Mouse (Mus musculus) neural tube, embryonic 12.5 days (tissue): ENCODE measurements around the gene Mrpl57. TPM values are rescaled to one million over a fixed set of nuclear protein-coding genes. Genes with fewer than 3 reads are reported as not detected.

Experiments used
- ATAC-seq: fragments of 200-750 bp; cut with Nextera tagmentation; 2 replicates; pipeline ENCODE4 v1.8.0; 2017; ENCODE audit warnings: low read depth, mild to moderate bottlenecking, moderate TSS enrichment, moderate library complexity; ENCODE audit not compliant: low FRiP score
- H3K27ac ChIP-seq: fragments of 300-500 bp; sonication (generic); 2 replicates; pipeline ENCODE4 v1.5.1; 2016
- H3K27me3 ChIP-seq: fragments of 300-500 bp; sonication (generic); replicated peaks from 2 replicates; pipeline ENCODE4 v1.6.1; 2016; ENCODE audit warnings: mild to moderate bottlenecking
- H3K36me3 ChIP-seq: fragments of 300-500 bp; sonication (generic); 2 replicates; pipeline ENCODE4 v1.6.1; 2016; ENCODE audit warnings: mild to moderate bottlenecking
- H3K4me1 ChIP-seq: fragments of 300-500 bp; sonication (generic); 2 replicates; pipeline ENCODE4 v1.6.1; 2016
- H3K4me2 ChIP-seq: fragments of 300-500 bp; sonication (generic); replicated peaks from 2 replicates; pipeline ENCODE4 v1.6.1; 2016; ENCODE audit warnings: mild to moderate bottlenecking
- H3K4me3 ChIP-seq: fragments of 300-500 bp; sonication (generic); 2 replicates; pipeline ENCODE4 v1.5.1; 2016
- H3K9ac ChIP-seq: fragments of 300-500 bp; sonication (generic); 2 replicates; pipeline ENCODE4 v1.6.1; 2016; ENCODE audit warnings: mild to moderate bottlenecking
- H3K9me3 ChIP-seq: fragments of 300-500 bp; sonication (generic); 2 replicates; pipeline ENCODE4 v1.6.1; 2016; ENCODE audit warnings: mild to moderate bottlenecking
- WGBS: fragments of 180-500 bp; shearing (Covaris S2); methylation state at CpG from one replicate; pipeline ENCODE4 v1.1.7; 2016; 5-methylcytosine and 5-hydroxymethylcytosine counted together
- polyA plus RNA-seq: library from polyadenylated mRNA; unstranded; fragments of >200 nt; fragmentation: Nextera tagmentation; extraction: Ambion mirVana; gene quantifications from 2 replicates; pipeline ENCODE4 v1.2.1, GENCODE M21; 2016

The Mrpl57 gene
- polyA plus RNA-seq: 129 and 141 TPM in 2 replicates

DNA sequence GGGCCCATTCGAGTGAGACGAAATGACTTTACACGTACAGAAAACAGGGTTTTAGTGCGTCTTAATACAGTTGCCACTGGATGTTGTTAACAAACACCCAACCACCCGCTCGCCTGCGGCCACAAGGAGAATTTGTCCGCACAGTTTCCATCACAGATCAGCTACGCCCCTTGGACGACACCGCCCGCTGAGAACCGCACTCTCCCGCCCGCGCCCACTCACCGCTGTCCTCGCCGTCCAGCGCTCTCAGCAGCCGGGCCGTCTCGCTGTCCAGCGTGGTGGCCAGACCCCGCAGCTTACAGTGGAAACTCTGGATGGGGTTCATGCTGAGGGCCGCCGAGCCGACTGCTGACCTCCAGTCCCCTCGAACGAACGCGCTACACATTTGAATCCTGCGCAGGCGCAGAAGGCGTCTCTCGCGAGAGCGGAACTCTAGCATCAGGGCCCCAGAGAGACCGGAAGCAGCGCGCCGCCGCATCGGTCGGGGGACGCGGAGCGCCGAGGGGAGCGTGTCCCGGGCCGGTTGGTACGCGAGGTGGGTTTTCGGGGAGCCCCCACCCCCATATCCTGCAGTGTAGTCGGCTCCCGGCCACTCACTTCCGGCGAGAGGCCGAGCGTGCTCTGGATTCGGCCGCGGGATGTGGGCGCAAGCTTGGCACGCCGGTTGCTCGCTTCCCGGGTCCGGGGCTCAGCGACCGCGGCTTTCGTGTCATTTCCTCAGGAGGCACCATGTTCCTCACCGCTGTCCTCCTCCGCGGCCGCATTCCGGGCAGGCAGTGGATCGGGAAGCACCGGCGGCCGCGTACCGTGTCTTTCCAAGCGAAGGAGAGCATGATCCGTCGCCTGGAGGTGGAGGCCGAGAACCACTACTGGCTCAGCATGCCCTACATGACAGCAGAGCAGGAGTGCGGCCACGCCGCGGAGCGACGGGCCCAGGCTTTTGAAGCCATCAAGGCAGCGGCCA lies at the start of gene Mrpl57, which contains the start of gene Ska3:
Gene Mrpl57, plus strand, starts transcription at position 447 of the 964 bp plus-strand sequence.
Gene Ska3, minus strand, starts transcription at position 398 of the 964 bp plus-strand sequence.
- H3K4me3 ChIP-seq: peak within 1 kb of the TSS; percentile 83
- under 1% methylated on average over 96 of the region's 96 CpGs for WGBS
- peak; percentile 98 for ATAC-seq

GRCm38 (mm10) chr14:57787406-57787805 lies 38.6 kb upstream of the Mrpl57 start:
- Histone ChIP-seq H3K27ac (no peak overlapping the region), H3K4me3 (no peak overlapping the region), H3K4me1 (no peaks in the 10 kb centered on the region), H3K4me2 (no peak overlapping the region), H3K27me3 (no peaks in the 10 kb centered on the region), H3K36me3 (no peaks in the 10 kb centered on the region), H3K9ac (no peak overlapping the region), H3K9me3 (no peaks in the 10 kb centered on the region)
- 77% methylated on average over 4 of the region's 4 CpGs for WGBS
- ATAC-seq: no peak

More for the DNA sequence above, at the start of gene Mrpl57, which contains the start of gene Ska3:
- peak within 1 kb of the TSS; percentile 77 for H3K4me2 ChIP-seq
- H3K9ac ChIP-seq: peak within 1 kb of the TSS; percentile 88
- peaks cover 16% of the 10 kb centered on the region for H3K36me3 ChIP-seq
- H3K9me3 ChIP-seq: no peaks in the 10 kb centered on the region
- H3K4me1 ChIP-seq: peaks cover 10% of the 10 kb centered on the region
- H3K27ac ChIP-seq: peak within 1 kb of the TSS; percentile 71
- H3K27me3 ChIP-seq: no peaks in the 10 kb centered on the region

DNA sequence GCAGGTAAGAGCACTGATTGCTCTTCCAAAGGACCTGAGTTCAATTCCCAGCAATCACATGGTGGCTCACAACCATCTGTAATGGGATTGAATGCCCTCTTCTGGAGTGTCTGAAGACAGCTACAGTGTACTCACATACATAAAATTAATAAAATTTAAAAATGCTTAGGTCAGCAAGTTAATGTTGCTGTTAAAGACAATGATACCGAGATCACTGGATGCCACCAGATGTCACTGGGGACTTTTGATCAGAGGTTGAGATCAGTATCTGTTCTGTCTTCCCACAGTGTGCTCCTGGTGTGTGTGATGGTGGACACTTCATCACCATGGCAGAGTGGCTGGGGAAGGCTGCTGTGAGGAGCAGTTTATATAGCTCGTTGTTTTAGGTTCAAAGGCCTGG lies 36.7 kb upstream of the Mrpl57 start:
- Histone ChIP-seq H3K4me2 (no peak overlapping the region), H3K9me3 (no peaks in the 10 kb centered on the region), H3K27me3 (no peaks in the 10 kb centered on the region), H3K36me3 (no peaks in the 10 kb centered on the region), H3K9ac (no peak overlapping the region), H3K4me1 (no peaks in the 10 kb centered on the region), H3K27ac (no peak overlapping the region), H3K4me3 (no peak overlapping the region)
- no peak for ATAC-seq
- 76% methylated on average over 2 of the region's 2 CpGs for WGBS

DNA sequence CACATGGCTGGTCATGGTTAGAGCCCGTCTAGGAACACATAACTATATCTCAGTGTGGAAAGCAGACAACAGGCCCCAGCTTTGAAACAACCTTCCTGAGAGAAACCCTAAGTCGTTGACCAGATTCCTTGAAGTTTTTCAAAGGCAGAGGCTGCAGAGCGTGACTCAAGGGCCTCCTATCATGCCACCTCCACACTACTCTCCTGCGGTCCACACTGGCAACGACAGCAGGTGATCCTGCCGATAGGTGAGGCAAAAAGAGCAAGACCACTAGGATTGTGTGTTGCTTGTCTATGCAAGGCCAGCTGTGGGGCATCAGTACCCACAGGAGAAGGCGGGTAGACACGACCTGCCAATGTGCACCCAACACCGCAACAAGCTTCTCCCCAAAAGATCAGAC lies 36.3 kb upstream of the Mrpl57 start:
- H3K4me2 ChIP-seq: no peak overlapping the region
- H3K9ac ChIP-seq: no peak overlapping the region
- WGBS: 90% methylated on average over 9 of the region's 9 CpGs
- no peaks in the 10 kb centered on the region for H3K4me1 ChIP-seq
- no peaks in the 10 kb centered on the region for H3K36me3 ChIP-seq
- H3K4me3 ChIP-seq: no peak overlapping the region
- no peak overlapping the region for H3K27ac ChIP-seq
- no peaks in the 10 kb centered on the region for H3K9me3 ChIP-seq
- no peak for ATAC-seq
- no peaks in the 10 kb centered on the region for H3K27me3 ChIP-seq

DNA sequence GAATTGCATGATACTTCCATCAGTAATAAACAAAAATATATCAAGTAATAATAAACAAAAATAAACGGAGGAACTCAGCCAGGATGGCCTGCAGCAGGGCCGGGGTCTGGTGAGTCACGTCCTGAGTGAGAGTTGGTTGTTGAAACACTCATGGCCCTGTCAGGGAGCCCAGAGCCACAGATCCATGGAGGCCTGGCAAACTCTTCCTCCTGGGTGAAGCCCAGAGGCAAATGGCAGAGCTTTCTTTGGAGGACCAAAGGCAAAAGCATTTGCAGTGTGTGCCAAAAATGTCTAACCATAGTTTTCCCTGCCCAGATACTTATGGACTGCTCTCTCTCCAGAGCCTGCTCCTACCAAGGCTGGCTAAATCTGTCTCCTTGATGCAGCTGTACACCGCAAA lies 34.9 kb upstream of the Mrpl57 start:
- 85% methylated on average over 4 of the region's 4 CpGs for WGBS
- Histone ChIP-seq H3K36me3 (no peaks in the 10 kb centered on the region), H3K27me3 (no peaks in the 10 kb centered on the region), H3K9me3 (no peaks in the 10 kb centered on the region), H3K27ac (no peak overlapping the region), H3K4me1 (no peaks in the 10 kb centered on the region), H3K9ac (no peak overlapping the region), H3K4me3 (no peak overlapping the region), H3K4me2 (no peak overlapping the region)
- ATAC-seq: no peak

DNA sequence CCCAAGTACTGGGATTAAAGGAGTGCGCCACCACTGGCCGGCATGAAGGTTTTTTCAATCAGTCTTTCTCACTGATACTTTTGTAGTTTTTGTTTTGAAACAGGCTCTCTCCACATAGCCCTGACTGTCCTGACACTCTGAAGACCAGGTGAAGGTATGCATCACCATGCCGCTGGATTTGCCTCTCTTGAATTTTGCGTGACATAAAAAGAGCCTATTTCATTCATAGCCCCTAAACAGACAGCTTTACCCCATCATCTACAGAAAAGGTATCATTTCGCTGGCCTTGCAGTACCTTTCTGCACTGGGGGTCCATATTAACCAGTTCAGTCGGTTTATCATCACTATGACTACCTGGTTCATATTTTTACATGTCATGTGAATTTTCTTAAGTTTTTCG lies 28.5 kb upstream of the Mrpl57 start:
- no peak overlapping the region for H3K27ac ChIP-seq
- H3K4me3 ChIP-seq: peak overlapping the region; percentile 76
- H3K36me3 ChIP-seq: peaks cover 7% of the 10 kb centered on the region
- 15% methylated on average over 7 of the region's 7 CpGs for WGBS
- H3K4me2 ChIP-seq: peak overlapping the region; percentile 85
- no peak overlapping the region for H3K9ac ChIP-seq
- H3K9me3 ChIP-seq: no peaks in the 10 kb centered on the region
- H3K27me3 ChIP-seq: no peaks in the 10 kb centered on the region
- peaks cover 11% of the 10 kb centered on the region for H3K4me1 ChIP-seq
- peak; percentile 70 for ATAC-seq

GRCm38 (mm10) chr14:57797991-57798931 lies 27.8 kb upstream of the Mrpl57 start, which contains the start of gene Sap18:
Sap18 (plus strand) TSS chr14:57798180.
- WGBS: under 1% methylated on average over 99 of the region's 99 CpGs
- H3K4me3 ChIP-seq: peak within 1 kb of the TSS; percentile 76
- peak; percentile 97 for ATAC-seq
- peaks cover 14% of the 10 kb centered on the region for H3K36me3 ChIP-seq
- H3K9me3 ChIP-seq: no peaks in the 10 kb centered on the region
- H3K9ac ChIP-seq: peak within 1 kb of the TSS; percentile 88
- H3K4me1 ChIP-seq: peaks cover 11% of the 10 kb centered on the region
- H3K27me3 ChIP-seq: no peaks in the 10 kb centered on the region
- H3K27ac ChIP-seq: peak within 1 kb of the TSS; percentile 59; the same call in 1 of the 2 replicates
- H3K4me2 ChIP-seq: peak within 1 kb of the TSS; percentile 85

- WGBS: 91% methylated on average over 4 of the region's 4 CpGs
- H3K36me3 ChIP-seq: peaks cover 59% of the 10 kb centered on the region
Observed at GRCm38 (mm10) chr14:57803731-57804130, 22.3 kb upstream of the Mrpl57 start.

DNA sequence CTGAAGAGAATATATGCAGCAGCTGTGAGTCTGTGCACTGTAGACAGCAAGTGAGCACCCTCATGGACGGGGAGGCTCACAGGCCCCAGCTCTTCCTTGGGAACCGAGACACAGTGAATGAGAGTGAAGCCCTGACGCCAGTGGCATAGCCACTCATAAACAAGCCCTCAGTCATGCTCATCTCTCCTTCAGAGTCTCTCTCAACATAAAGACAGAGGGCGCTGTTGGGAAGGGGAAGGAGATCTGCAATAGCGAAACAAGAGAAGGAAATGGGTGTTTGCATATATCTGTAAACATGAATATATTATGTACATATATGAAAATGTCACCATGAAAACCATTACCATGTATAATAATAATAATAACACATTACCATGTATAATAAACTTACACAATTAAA lies 17.5 kb upstream of the Mrpl57 start:
- Histone ChIP-seq H3K27me3 (no peaks in the 10 kb centered on the region), H3K4me2 (no peak overlapping the region), H3K4me3 (no peak overlapping the region), H3K27ac (no peak overlapping the region), H3K4me1 (no peaks in the 10 kb centered on the region), H3K9me3 (no peaks in the 10 kb centered on the region), H3K36me3 (peaks cover 73% of the 10 kb centered on the region), H3K9ac (no peak overlapping the region)
- no peak for ATAC-seq
- WGBS: 71% methylated on average over 5 of the region's 5 CpGs

More at GRCm38 (mm10) chr14:57803731-57804130, 22.3 kb upstream of the Mrpl57 start:
- Histone ChIP-seq H3K27me3 (no peaks in the 10 kb centered on the region), H3K4me3 (no peak overlapping the region), H3K9me3 (no peaks in the 10 kb centered on the region), H3K27ac (no peak overlapping the region), H3K4me1 (peaks cover 11% of the 10 kb centered on the region), H3K9ac (no peak overlapping the region), H3K4me2 (no peak overlapping the region)
- ATAC-seq: no peak

DNA sequence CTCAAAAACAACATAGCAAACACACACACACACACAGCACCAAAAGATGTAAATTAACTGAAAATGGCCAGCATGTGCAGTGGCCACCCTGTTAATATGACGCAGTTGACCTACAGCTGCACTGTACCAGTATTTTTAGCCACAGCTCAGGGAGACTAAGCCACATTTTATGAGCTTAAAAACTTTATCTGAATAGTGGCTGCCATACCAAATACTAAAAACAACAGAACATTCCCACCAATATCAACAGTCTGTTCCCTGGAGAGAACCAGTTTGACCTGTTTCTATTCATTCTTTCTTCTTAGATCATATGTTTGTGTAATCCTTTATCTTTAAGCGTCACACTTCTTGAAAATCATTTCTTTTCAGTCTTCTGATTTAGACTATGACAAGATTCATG lies 15.1 kb upstream of the Mrpl57 start:
- Histone ChIP-seq H3K36me3 (peaks cover 61% of the 10 kb centered on the region), H3K9me3 (no peaks in the 10 kb centered on the region), H3K27me3 (no peaks in the 10 kb centered on the region), H3K4me3 (no peak overlapping the region), H3K9ac (no peak overlapping the region), H3K27ac (no peak overlapping the region), H3K4me1 (no peaks in the 10 kb centered on the region), H3K4me2 (no peak overlapping the region)
- ATAC-seq: no peak
- 94% methylated on average over 2 of the region's 2 CpGs for WGBS

DNA sequence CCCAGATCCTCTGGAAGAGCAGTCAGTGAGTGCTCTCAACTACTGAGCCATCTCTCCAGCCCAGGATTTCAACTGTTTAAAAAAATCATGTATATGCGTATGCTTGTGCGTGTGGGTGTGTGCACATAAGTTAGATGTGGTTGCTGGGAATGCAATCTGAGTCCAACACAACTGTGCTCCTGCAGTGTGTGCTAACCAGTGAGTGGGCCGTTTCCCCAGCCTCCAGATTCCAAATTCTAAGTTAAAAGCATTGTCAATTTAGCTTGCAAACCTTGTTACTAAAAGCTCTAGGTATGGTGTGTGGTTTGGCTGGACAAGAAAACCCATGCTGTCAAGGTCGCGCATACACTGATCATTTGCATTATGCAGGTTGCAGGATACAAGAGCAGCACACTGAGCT lies 14.2 kb upstream of the Mrpl57 start:
- Histone ChIP-seq H3K9me3 (no peaks in the 10 kb centered on the region), H3K27ac (no peak overlapping the region), H3K4me1 (no peaks in the 10 kb centered on the region), H3K36me3 (peaks cover 60% of the 10 kb centered on the region), H3K4me2 (no peak overlapping the region), H3K27me3 (no peaks in the 10 kb centered on the region), H3K4me3 (no peak overlapping the region), H3K9ac (no peak overlapping the region)
- 96% methylated on average over 5 of the region's 5 CpGs for WGBS
- ATAC-seq: no peak

DNA sequence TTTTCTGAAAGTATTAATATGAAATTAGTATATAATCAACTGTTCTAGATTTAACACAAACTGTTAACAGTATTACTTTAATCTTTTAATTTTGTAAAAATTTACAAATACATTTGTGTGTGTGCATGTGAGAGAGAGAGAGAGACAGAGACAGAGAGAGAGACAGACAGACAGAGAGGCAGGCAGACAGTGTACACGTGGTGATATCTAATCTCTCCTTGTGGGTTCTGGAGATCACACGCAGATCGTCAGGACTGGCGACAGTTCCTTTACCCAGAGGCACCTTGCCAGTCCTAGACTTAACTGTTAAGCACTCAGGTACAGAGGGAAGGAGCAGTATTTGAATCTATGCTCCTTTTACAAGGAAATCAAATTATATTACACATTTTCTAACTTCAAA lies 5.2 kb upstream of the Mrpl57 start:
- H3K4me2 ChIP-seq: no peak overlapping the region
- WGBS: 90% methylated on average over 4 of the region's 4 CpGs
- H3K4me3 ChIP-seq: no peak overlapping the region
- H3K9me3 ChIP-seq: no peaks in the 10 kb centered on the region
- no peak for ATAC-seq
- no peak overlapping the region for H3K9ac ChIP-seq
- no peaks in the 10 kb centered on the region for H3K4me1 ChIP-seq
- no peak overlapping the region for H3K27ac ChIP-seq
- H3K27me3 ChIP-seq: no peaks in the 10 kb centered on the region
- H3K36me3 ChIP-seq: peaks cover 43% of the 10 kb centered on the region
